Mouse (Mus musculus): Measurements from ENCODE around the gene Gpr35.

Gpr35 gene

DNA sequence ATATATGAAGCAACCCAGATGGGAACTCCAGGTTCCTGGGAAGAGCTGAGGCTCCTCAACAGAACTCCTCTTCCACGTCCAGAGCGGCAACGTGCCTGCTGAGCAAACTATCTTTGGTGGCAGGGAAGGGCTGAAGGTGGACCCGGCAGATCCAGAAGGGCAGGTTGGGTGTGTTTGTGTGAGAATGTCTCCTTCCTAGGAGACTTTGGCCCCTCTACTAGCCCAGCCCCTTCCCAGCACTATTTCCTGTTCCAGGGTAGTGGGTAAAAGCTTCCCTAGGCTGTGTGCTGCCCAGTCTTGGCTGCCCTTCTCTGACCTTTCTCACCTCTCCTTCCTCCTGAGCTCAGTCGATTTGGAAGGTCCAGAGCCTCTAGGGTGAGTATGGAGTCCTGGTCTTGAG is at the start of gene Gpr35:
Gene Gpr35, plus strand, starts transcription at position 259 of the 400 bp plus-strand sequence.
- DNase-seq, result peak; percentile 3

DNA sequence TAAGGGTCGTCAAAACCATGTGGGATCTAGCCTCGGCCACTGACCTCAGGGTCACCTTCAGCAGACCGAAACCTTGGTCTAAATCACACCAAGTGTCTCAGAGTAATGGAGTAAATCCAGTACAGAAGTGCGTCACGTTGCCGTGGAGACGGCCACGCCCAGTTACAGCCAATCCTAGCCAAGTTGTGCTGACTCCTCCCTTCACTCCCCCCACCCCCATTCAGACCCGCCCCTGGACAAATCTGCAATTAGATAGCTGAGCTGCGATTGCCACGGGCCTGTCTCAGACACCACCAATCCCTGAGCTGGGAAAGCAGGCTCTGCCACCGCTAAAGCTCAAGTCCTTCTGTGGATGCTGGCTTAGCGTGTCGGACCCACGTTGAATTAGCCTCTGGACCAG is 47.9 kb upstream of the Gpr35 start, which contains the start of gene Ankmy1:
Gene Ankmy1, minus strand, starts transcription at position 121 of the 400 bp plus-strand sequence.
- peak; percentile 63 for DNase-seq

DNA sequence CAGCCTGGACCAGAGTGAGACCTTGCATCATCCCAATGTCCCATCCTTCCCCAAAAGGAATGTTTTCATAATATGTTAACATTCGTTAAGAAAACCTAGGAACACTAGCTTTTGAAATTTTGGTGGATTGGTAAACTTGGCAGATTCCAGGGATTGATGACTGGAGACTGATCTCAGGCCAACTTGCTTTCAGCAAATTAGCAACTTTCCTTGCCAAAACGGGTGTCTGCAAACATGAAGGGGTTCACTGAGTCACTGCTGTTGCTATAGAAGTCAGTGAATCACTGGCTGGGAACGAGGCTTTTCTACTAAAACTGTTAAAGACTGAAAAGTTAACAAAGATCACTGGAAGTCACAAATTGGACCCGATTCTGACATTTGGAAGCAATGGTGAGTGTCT is 47.0 kb upstream of the Gpr35 start:
- DNase-seq, result no peak

DNA sequence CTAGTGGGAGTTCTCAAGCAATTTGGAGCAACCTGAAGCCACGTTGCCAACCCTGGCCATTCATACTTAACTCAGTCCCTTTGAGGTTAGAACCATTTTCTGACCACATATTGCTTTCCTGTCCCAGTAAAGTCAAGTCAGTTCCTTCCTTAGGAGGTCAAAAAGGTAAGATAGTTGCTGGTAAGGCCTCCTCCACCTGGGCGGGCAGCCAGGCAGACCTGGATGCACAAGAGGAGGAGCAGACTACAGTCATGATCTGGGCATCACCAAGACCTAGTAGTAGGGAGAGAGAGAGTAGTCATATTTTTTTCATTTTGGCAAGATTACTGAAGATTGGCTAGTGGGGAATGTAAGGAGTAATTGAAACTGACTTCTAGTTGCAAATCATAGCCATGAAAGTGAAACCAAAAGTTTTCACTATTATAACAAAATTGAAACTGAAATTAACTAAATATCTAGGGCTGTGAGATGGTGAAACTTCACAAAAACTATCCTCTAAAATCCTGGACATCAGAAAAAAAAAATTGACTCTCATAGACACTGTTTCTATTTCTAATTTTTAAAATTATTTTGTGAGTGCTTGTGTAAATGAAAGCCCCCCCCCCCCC is 44.9 kb upstream of the Gpr35 start:
- DNase-seq, result no peak

DNA sequence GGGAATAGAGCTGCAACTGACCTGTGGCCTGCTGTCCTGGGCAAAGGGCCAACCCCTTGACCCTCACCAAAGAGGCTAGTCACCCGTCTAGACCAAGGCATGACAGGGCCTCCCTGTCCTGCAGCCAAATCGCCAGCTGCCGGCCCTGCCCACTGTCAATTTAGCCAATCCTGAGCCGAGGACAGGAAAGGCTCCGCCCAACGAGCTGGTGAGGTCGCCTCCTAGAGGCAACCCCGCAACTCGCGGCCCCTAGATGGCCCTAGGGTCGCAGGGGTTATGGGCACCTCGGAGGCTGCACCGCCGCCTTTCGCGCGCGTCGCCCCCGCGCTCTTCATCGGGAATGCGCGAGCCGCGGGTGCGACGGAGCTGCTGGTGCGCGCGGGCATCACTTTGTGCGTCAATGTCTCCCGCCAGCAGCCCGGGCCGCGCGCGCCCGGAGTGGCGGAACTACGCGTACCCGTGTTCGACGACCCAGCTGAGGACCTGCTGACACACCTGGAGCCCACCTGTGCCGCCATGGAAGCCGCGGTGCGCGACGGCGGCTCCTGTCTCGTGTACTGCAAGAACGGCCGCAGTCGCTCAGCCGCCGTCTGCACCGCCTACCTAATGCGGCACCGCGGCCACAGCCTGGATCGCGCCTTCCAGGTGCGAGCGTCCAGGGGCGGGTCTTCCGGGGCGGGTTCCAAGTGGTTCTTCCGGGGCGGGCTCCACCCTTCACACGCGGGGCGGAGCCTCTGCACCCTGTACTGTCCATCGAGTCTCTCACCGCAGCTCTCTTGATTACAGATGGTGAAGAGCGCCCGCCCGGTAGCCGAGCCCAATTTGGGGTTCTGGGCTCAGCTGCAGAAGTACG is 43.7 kb upstream of the Gpr35 start, which contains the start of gene Dusp28:
Gene Dusp28, plus strand, starts transcription at position 203 of the 853 bp plus-strand sequence.
- peak; percentile 88 for DNase-seq

DNA sequence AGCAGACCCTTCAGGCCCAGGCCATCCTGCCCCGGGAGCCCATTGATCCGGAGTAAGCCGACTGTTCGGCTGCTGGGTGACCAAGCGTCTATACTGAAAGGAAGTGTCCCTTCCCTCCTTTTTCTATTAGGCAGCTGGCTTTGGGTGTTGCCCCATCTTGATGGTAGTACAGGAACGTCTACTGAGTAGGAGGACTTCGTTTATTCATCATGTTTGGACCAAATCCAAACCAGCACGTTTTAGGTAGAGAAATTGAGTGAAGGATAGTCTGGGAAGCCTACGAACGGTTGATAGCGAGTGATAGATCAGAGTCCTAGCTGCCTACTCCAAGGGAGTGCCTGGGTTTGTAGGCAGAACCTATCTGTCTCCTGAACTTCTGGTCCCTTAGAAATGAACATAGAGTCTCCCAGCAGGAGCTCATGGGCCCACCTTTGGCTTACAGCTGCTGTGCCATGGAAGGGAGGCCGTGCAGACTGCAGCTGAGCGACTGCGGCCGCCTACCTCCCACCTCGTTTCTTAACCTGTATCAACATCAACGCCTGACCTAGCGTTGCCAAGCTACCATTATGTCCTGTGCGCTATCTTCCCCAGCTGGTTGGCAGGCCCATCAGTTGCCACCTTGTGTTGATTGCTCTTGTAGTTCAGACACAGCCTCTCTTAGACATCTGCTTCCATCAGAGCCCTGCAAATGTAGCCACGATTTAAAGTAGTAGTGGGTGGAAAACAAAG is 42.9 kb upstream of the Gpr35 start:
- DNase-seq, result no peak

DNA sequence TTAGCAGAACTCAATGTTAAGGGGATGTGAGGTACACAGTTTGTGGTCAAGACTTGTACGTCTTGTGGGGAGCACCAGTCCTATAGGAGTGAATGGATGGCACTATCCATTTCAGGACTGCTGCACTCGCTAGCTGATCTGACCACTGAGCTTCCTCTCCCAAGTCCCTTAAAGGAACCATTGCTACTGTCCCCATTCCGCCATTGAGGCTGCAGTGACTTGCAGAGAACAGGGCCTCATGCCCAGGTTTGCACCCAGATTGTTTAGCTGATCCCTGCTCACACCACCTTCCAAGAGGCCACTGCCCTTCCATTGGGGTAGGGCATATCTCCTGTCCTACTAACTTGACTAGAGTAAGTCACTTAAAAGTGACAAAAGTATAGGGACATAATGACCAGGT is 42.0 kb upstream of the Gpr35 start:
- DNase-seq, result no peak

DNA sequence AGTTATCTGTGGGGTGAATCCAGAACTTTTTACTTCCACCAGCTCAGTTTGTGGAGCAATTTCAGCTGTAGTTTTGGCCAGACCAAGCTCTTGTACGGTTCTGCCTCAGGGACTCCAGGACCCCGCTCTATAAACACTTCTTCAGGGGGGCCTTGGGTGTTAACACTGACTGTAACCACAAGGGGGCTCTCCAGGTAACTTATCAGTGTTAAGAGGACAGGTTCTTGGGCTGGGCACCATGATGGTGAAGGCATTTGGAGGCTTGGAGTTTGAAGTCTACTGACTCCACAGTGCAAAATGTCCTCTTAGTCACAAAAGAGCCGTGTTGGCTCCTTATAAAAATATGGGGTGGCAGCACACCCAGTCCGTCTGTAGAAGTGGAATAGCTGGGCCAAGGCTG is 41.6 kb upstream of the Gpr35 start:
- peak; percentile 56 for DNase-seq

DNA sequence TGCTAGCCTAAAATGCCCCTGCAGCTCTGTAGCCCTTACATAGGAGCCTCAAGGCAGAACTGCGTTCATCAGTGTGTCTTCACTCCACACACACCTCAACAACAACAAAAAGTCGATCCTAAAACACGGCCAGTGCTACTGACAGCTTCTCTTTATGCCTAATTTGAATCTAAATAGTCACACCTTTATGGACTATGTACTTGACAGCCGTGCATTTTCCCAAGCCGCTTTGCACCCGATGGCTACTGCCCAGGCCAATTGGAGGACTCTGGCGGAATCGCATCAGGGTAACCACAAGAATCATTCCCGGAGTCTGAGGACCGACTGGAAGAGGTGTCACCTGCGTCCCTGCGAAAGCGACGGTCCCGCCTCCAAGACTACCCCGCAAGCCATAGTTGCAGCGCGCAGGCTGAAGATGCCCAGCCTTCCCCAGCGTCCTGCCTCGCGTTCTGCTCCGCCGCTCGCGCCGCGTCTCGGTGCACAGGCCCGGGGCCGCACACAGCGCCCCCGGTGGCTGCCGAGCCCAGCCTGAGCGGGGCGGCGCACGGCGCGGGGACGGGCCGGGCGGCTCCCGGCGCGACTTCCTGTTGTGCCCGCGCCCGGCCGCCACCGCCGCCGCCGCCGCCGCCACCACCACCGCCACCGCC is 40.3 kb upstream of the Gpr35 start, which contains the start of gene Rnpepl1:
Gene Rnpepl1, plus strand, starts transcription at position 545 of the 647 bp plus-strand sequence.
- peak; percentile 90 for DNase-seq

DNA sequence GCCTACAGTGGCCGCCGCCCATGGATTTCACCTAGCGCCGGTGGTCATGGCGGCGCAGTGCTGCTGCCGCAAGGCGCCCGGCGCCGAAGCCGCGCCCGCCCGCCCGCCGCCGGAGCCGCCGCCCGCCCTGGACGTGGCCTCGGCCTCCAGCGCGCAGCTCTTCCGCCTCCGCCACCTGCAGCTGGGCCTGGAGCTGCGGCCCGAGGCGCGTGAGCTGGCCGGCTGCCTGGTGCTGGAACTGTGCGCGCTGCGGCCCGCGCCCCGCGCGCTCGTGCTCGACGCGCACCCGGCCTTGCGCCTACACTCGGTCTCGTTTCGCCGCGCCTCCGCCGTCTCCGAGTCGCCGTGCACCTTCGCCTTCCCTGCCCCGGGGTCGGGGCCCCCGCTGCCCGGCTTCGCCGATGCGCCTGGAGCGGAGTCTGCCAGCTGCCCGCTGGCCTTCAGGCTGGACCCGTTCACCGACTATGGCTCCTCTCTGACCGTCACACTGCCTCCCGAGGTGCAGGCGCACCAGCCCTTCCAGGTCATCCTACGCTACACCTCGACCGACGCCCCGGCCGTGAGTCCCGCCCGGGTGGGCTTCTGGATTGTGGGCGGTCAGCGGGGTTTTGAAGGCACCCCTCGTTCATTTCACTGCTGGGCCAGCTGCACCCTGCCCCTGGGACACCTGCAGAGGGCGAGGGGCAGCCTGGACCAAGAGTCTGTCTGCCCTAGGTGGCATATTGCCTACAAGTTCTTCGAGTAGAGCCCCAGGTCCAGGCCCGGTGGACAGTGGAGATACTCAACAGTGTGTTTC is 39.5 kb upstream of the Gpr35 start:
- peak; percentile 75 for DNase-seq

DNA sequence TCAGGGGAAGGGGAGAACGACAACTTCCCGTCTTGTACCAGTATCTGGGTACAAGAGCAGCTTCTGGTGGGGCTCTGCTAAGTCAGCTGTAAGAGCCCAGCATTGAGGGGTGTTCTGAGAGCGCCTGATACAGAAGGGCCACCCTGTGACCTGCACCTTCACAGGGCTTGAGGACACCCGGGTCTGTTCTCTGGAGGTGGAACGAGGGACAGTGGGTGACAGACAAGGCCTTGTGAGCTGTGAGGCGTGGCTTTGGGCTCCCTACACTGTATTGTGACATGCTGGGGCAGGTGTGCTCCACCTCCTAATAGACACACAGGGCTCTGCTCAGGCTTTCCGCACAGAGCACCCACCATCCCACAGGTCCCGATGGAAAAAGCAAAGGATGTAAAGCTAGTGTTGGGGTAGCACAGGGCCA is 38.9 kb upstream of the Gpr35 start:
- DNase-seq, result peak; percentile 45

DNA sequence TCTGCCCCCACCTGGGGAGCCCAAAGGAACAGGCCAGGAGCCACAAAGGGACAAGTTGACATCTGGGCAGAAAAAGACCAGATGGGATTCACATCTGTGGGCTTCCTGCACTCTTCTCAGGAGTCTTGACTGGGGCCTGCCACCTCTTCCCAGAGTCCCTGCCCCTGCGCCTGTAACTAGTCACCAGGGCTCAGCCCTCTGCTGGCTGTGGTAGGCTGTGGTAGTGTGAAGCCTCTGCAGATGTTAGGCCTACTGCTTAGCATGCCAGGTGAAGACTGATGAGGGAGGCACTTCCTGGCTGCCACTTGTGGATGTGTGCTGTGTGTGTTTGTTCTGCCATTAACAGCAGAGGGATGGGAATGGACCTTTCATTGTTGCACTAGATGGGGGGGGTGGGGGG is 38.4 kb upstream of the Gpr35 start:
- peak; percentile 64 for DNase-seq

DNA sequence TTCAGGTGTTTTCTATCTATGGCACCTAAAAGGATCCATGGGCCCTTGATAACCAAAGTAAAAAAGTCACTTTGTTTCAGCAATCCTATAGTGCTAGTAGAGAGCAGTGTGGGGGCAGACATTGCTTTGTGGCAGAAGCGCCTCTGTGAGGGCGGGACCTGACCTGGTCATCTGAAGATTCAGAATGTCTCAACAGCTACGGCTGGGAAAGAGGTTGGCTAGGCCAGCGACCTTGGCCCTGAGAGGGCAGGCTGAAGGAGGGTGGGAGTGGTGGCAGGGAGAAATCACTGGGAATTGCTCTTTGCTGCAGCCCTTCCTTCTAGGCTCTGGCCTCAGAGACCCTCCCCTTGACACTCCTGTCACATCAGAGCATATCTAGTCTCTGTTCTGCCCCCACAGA is 36.4 kb upstream of the Gpr35 start:
- no peak for DNase-seq

DNA sequence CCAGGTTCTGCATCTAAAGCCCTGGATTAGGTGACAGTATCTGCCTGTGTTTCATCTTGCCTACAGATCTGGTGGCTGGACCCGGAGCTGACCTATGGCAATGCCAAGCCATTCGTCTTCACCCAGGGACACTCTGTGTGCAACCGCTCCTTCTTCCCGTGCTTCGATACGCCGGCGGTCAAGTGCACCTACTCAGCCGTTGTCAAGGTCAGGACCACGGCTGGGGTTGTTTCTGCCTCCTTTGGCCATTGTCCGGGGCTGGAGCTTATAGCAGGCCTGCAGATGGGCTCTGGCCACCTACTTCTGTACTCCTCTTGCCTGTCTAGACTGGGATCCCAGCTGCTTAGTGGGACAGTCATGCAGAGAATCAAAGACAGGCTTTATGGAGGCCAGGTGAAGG is 35.7 kb upstream of the Gpr35 start:
- DNase-seq, result no peak

DNA sequence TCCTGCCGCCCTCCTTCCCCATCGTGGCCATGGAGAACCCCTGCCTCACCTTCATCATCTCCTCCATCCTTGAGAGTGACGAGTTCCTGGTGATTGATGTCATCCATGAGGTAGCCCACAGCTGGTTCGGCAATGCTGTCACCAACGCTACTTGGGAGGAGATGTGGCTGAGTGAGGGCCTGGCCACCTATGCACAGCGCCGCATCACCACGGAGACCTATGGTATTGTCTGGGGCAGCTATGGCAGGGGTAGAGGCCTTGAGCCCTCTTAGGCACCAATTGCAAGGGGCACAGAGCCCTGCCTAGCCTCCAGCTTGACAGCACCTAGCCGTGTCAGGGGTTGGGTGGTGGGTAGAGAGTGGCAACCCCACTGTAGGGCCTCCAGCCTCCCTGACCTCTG is 33.9 kb upstream of the Gpr35 start:
- DNase-seq, result no peak

DNA sequence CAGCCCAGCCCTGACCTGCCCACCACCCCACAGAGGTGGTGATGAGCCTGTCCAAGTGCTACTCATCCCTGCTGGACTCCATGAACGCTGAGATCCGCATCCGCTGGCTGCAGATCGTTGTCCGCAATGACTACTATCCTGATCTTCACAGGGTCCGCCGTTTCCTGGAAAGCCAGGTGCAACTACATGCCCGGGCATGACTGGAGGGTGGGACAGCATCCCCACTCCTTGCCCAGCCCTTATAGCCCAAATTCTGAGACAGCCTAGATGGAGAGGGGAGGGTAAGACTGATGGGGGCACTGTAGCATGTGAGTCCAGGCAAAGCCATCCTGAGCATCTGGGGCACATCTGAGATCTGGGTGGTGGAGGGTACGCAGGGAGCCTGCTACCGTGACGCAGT is 31.5 kb upstream of the Gpr35 start:
- DNase-seq, result no peak

DNA sequence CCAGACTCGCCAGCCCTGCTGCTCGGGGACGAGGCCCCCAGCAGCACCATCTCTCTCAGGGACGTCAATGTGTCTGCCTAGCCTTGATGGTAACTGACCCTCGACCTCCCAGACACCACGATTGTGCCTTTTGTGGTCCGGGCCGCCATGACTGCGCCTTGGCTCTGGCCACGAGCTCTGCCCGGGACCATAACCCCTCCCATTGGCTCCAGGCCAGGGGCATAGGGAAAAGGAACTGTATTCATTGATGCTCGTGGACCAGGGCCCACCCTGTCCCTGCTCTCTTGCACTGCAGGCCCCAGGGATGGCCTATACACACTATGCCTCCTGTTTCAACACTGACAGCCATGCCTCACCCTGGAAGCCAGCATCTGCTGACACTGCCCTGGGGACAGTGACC is 30.9 kb upstream of the Gpr35 start:
- DNase-seq, result no peak

DNA sequence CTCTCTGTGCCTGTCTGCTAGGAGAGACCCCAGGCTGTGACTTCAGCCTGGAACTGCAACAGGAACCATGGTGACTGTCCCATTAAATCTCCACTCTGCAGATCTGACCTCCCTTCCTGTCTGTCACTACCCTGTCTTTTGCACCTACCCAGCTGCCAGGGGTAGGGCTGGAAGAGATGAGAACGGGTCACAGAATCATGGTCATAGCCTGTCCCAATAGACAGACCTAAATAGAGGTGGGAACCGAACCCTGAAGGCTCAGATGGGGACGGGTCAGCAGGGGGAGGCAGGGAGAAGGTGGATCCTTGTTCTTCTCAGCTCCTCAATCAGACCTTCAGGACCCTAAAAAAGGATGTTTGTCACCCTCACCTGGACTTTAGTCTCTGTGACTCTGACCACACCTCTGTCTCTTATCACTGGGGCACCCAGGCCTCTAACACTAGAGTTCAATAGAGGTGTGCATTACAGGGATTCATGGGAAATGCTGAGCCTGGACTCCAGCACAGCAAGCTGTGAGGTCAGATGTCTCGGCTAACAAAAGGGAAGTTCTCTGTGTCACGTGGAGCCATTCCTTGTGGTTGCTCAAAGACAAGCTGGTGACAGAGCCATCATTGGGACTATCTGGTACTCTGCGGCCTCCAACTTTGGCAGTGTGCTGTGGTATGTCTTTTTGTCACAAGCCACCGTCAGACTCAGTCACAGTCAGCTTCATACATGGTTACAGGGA is 30.0 kb upstream of the Gpr35 start:
- DNase-seq, result no peak

DNA sequence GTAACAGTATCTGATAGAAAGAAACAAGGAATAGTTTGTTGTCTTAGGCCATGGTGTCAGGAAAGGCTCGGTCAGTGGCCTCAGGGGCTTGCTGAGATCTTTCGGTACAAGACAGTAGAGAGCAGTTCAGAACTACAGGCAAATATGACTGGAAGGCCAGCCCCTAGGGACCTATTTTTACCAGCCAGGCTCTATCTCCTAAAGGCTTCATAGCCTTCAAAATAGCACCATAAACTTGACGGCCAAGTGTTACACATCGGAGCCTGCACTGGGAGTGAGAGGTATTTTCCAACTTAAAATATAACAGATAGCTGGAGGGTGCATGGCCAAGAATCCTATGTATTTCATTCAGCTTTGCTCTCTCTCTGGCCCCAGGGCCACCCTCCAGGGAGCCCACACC is 29.2 kb upstream of the Gpr35 start:
- no peak for DNase-seq

DNA sequence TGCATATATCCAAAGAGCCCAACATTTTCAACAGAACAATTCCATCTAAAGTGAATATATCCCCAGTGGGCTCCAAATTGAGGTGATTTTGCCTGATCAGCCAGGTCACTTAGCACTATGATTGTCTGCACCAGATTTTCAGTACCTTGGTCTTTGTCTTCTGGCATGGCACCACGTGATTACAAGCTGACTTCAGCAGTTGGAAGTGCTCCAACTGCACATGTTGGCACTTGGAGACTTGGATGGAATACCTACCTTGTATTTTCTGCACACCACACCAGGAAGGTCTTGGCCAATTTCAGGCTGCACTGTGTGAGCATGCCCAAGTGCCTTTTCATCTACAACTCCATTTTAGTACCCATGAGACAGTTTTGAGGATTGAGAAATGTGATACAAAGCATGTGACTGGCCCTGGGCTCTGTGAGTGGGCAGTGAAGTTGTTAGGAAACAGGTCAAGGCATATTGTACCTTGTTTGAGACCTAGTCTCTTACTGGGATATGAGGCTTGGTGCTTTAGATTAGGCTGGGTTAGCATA is 20.4 kb upstream of the Gpr35 start:
- DNase-seq, result no peak

DNA sequence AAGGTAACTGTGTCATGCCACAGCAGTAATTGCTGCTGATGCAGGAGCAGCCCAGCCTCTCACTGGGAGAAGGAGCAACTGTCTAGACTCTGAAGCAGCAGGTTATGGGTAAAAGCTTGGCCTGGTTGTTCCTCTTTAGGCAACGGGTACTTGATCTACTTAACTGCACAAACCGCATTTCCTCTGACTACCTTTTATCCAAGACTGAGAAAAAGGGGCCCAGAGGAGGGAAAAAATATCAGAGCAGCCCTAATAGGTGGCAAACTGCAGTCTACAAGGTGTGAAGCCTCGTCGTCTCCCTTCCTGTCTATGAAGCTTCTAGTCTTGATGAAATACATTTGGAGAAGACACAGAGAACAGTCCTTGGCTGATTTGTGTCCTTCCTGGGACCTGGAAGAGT is 17.1 kb upstream of the Gpr35 start:
- no peak for DNase-seq

Measured in thymus, postnatal 4 days (tissue).